Mouse (Mus musculus) liver, embryonic 12.5 days (tissue): ENCODE results near the gene Gins3. TPM values are rescaled to one million over a fixed set of nuclear protein-coding genes. Genes with fewer than 3 reads are reported as not detected.
A peak's percentile ranks its signal among the peaks of the same experiment; 100 is the strongest.

ENCODE experiments used
- ATAC-seq: fragments of 200-750 bp; cut with Nextera tagmentation; 2 replicates; pipeline ENCODE4 v1.8.0; 2017; ENCODE audit warnings: moderate number of reproducible peaks, mild to moderate bottlenecking, moderate library complexity
- H3K27ac ChIP-seq: fragments of 300-500 bp; sonication (generic); 2 replicates; pipeline ENCODE4 v1.5.1; 2016; ENCODE audit warnings: mild to moderate bottlenecking
- H3K27me3 ChIP-seq: fragments of 300-500 bp; sonication (generic); replicated peaks from 2 replicates; pipeline ENCODE4 v1.6.1; 2016; ENCODE audit warnings: mild to moderate bottlenecking, moderate library complexity
- H3K36me3 ChIP-seq: fragments of 300-500 bp; sonication (generic); 2 replicates; pipeline ENCODE4 v1.6.1; 2016; ENCODE audit warnings: mild to moderate bottlenecking, moderate library complexity
- H3K4me1 ChIP-seq: fragments of 300-500 bp; sonication (generic); 2 replicates; pipeline ENCODE4 v1.6.1; 2016
- H3K4me2 ChIP-seq: fragments of 300-500 bp; sonication (generic); 2 replicates; pipeline ENCODE4 v1.6.1; 2016; ENCODE audit warnings: mild to moderate bottlenecking, moderate library complexity
- H3K4me3 ChIP-seq: fragments of 300-500 bp; sonication (generic); 2 replicates; pipeline ENCODE4 v1.5.1; 2016; ENCODE audit warnings: mild to moderate bottlenecking, moderate library complexity
- H3K9ac ChIP-seq: fragments of 300-500 bp; sonication (generic); 2 replicates; pipeline ENCODE4 v1.6.1; 2016; ENCODE audit warnings: mild to moderate bottlenecking, moderate library complexity
- H3K9me3 ChIP-seq: fragments of 300-500 bp; sonication (generic); replicated peaks from 2 replicates; pipeline ENCODE4 v1.6.1; 2016; ENCODE audit warnings: mild to moderate bottlenecking, moderate library complexity
- WGBS: fragments of 180-500 bp; shearing (Covaris S2); methylation state at CpG from one replicate; pipeline ENCODE4 v1.1.7; 2016; ENCODE audit not compliant: insufficient replicate concordance; 5-methylcytosine and 5-hydroxymethylcytosine counted together
- polyA plus RNA-seq: library from polyadenylated mRNA; unstranded; fragments of >200 nt; fragmentation: Nextera tagmentation; extraction: Ambion mirVana; gene quantifications from 2 replicates; pipeline ENCODE4 v1.2.1, GENCODE M21; 2016

The Gins3 gene
- polyA plus RNA-seq = 13.8 and 14.1 TPM in 2 replicates

- H3K9me3 ChIP-seq = no peaks in the 10 kb centered on the region
- peak within 1 kb of the TSS; percentile 84 for H3K9ac ChIP-seq
- peak within 1 kb of the TSS; percentile 88 for H3K4me3 ChIP-seq
- peaks cover 12% of the 10 kb centered on the region for H3K36me3 ChIP-seq
- H3K4me1 ChIP-seq = peaks cover 22% of the 10 kb centered on the region
- ATAC-seq = peak; percentile 93
- H3K27me3 ChIP-seq = peaks cover 8% of the 10 kb centered on the region; the same call in 1 of the 2 replicates
- under 1% methylated on average over 52 of the region's 52 CpGs for WGBS
- peak within 1 kb of the TSS; percentile 74 for H3K27ac ChIP-seq
- peak within 1 kb of the TSS; percentile 87 for H3K4me2 ChIP-seq
Measured at GRCm38 (mm10) chr8:95633262-95634062, at the start of gene Gins3. Gene Gins3 (plus strand): TSS chr8:95633453.

GRCm38 (mm10) chr8:95587339-95587738 lies 45.9 kb upstream of the Gins3 start:
- WGBS = 81% methylated on average over 1 of the region's 1 CpGs
- no peaks in the 10 kb centered on the region for H3K36me3 ChIP-seq
- H3K27ac ChIP-seq = no peak overlapping the region
- peaks cover 17% of the 10 kb centered on the region for H3K4me1 ChIP-seq
- no peak overlapping the region for H3K4me2 ChIP-seq
- H3K27me3 ChIP-seq = no peaks in the 10 kb centered on the region; the same call in 1 of the 2 replicates
- no peak for ATAC-seq
- no peaks in the 10 kb centered on the region for H3K9me3 ChIP-seq
- H3K9ac ChIP-seq = no peak overlapping the region
- H3K4me3 ChIP-seq = no peak overlapping the region

GRCm38 (mm10) chr8:95589282-95589681 lies 44.0 kb upstream of the Gins3 start:
- H3K4me1 ChIP-seq = peaks cover 35% of the 10 kb centered on the region
- no peak overlapping the region for H3K9ac ChIP-seq
- 56% methylated on average over 10 of the region's 10 CpGs for WGBS
- 0 out of 2 replicates have a peak, but pooled peaks cover 3% of the 10 kb centered on the region for H3K9me3 ChIP-seq
- H3K4me3 ChIP-seq = no peak overlapping the region
- H3K4me2 ChIP-seq = no peak overlapping the region
- H3K36me3 ChIP-seq = no peaks in the 10 kb centered on the region
- ATAC-seq = no peak
- no peak overlapping the region for H3K27ac ChIP-seq
- no peaks in the 10 kb centered on the region; the same call in 1 of the 2 replicates for H3K27me3 ChIP-seq

GRCm38 (mm10) chr8:95590539-95590938 lies 42.7 kb upstream of the Gins3 start:
- H3K4me3 ChIP-seq = no peak overlapping the region
- no peaks in the 10 kb centered on the region for H3K36me3 ChIP-seq
- H3K27me3 ChIP-seq = no peaks in the 10 kb centered on the region; the same call in 1 of the 2 replicates
- no peak overlapping the region for H3K4me2 ChIP-seq
- H3K4me1 ChIP-seq = peaks cover 38% of the 10 kb centered on the region
- no peak for ATAC-seq
- no peak overlapping the region for H3K27ac ChIP-seq
- WGBS = 84% methylated on average over 4 of the region's 4 CpGs
- no peak overlapping the region for H3K9ac ChIP-seq
- H3K9me3 ChIP-seq = 0 out of 2 replicates have a peak, but pooled peaks cover 3% of the 10 kb centered on the region

GRCm38 (mm10) chr8:95592131-95592780 lies 41.0 kb upstream of the Gins3 start:
- peak overlapping the region; percentile 34 for H3K4me2 ChIP-seq
- 0 out of 2 replicates have a peak, but pooled peaks cover 3% of the 10 kb centered on the region for H3K9me3 ChIP-seq
- H3K9ac ChIP-seq = no peak overlapping the region
- no peaks in the 10 kb centered on the region for H3K36me3 ChIP-seq
- H3K4me3 ChIP-seq = no peak overlapping the region
- 35% methylated on average over 12 of the region's 12 CpGs for WGBS
- no peaks in the 10 kb centered on the region for H3K27me3 ChIP-seq
- H3K4me1 ChIP-seq = peaks cover 48% of the 10 kb centered on the region
- peak overlapping the region; percentile 84 for H3K27ac ChIP-seq
- peak; percentile 89 for ATAC-seq

GRCm38 (mm10) chr8:95593439-95594393 lies 39.5 kb upstream of the Gins3 start:
- H3K27me3 ChIP-seq = no peaks in the 10 kb centered on the region
- 86% methylated on average over 7 of the region's 7 CpGs for WGBS
- H3K4me3 ChIP-seq = no peak overlapping the region
- no peak overlapping the region for H3K4me2 ChIP-seq
- ATAC-seq = no peak
- H3K36me3 ChIP-seq = no peaks in the 10 kb centered on the region
- peaks cover 48% of the 10 kb centered on the region for H3K4me1 ChIP-seq
- H3K27ac ChIP-seq = peak overlapping the region; percentile 55
- H3K9me3 ChIP-seq = 0 out of 2 replicates have a peak, but pooled peaks cover 3% of the 10 kb centered on the region
- H3K9ac ChIP-seq = no peak overlapping the region

- Histone ChIP-seq H3K9me3 (0 out of 2 replicates have a peak, but pooled peaks cover 3% of the 10 kb centered on the region), H3K27ac (no peak overlapping the region), H3K4me3 (no peak overlapping the region), H3K4me2 (no peak overlapping the region), H3K36me3 (no peaks in the 10 kb centered on the region), H3K27me3 (no peaks in the 10 kb centered on the region), H3K4me1 (peaks cover 48% of the 10 kb centered on the region), H3K9ac (no peak overlapping the region)
- ATAC-seq = no peak
- WGBS = 74% methylated on average over 14 of the region's 14 CpGs
Measured at GRCm38 (mm10) chr8:95595131-95595530, 38.1 kb upstream of the Gins3 start.

- no peaks in the 10 kb centered on the region for H3K36me3 ChIP-seq
- no peak overlapping the region for H3K27ac ChIP-seq
- no peak overlapping the region for H3K9ac ChIP-seq
- H3K9me3 ChIP-seq = 0 out of 2 replicates have a peak, but pooled peaks cover 3% of the 10 kb centered on the region
- H3K27me3 ChIP-seq = peaks cover 8% of the 10 kb centered on the region; the same call in 1 of the 2 replicates
- H3K4me2 ChIP-seq = no peak overlapping the region
- ATAC-seq = no peak
- no peak overlapping the region for H3K4me3 ChIP-seq
- WGBS = 38% methylated on average over 4 of the region's 4 CpGs
- peaks cover 36% of the 10 kb centered on the region for H3K4me1 ChIP-seq
Measured at GRCm38 (mm10) chr8:95596841-95597241, 36.4 kb upstream of the Gins3 start.

- H3K4me1 ChIP-seq = peaks cover 10% of the 10 kb centered on the region
- H3K27ac ChIP-seq = no peak overlapping the region
- H3K4me2 ChIP-seq = no peak overlapping the region; the same call in 1 of the 2 replicates
- H3K36me3 ChIP-seq = no peaks in the 10 kb centered on the region
- 11% methylated on average over 11 of the region's 11 CpGs for WGBS
- ATAC-seq = no peak
- peaks cover 8% of the 10 kb centered on the region; the same call in 1 of the 2 replicates for H3K27me3 ChIP-seq
- H3K4me3 ChIP-seq = no peak overlapping the region
- H3K9me3 ChIP-seq = no peaks in the 10 kb centered on the region
- H3K9ac ChIP-seq = no peak overlapping the region
Measured at GRCm38 (mm10) chr8:95599861-95600260, 33.4 kb upstream of the Gins3 start.

GRCm38 (mm10) chr8:95601306-95601705 lies 31.9 kb upstream of the Gins3 start:
- Histone ChIP-seq H3K36me3 (no peaks in the 10 kb centered on the region), H3K27me3 (peaks cover 8% of the 10 kb centered on the region; the same call in 1 of the 2 replicates), H3K9me3 (no peaks in the 10 kb centered on the region), H3K4me3 (no peak overlapping the region), H3K9ac (no peak overlapping the region), H3K27ac (no peak overlapping the region), H3K4me1 (peaks cover 9% of the 10 kb centered on the region), H3K4me2 (no peak overlapping the region)
- 59% methylated on average over 15 of the region's 15 CpGs for WGBS
- no peak for ATAC-seq

GRCm38 (mm10) chr8:95602168-95602567 lies 31.1 kb upstream of the Gins3 start:
- Histone ChIP-seq H3K9me3 (no peaks in the 10 kb centered on the region), H3K9ac (no peak overlapping the region), H3K36me3 (no peaks in the 10 kb centered on the region), H3K27ac (no peak overlapping the region), H3K4me2 (no peak overlapping the region), H3K4me3 (no peak overlapping the region), H3K4me1 (peaks cover under 1% of the 10 kb centered on the region), H3K27me3 (peaks cover 8% of the 10 kb centered on the region; the same call in 1 of the 2 replicates)
- no peak for ATAC-seq
- 53% methylated on average over 2 of the region's 2 CpGs for WGBS
